Mouse (Mus musculus) retina, postnatal 7 days (tissue): Measurements from ENCODE around the gene Shmt2.
A peak's percentile ranks its signal among the peaks of the same experiment; 100 is the strongest.

Source experiments
- DNase-seq: peaks from one replicate; pipeline ENCODE4 v3.0.0-alpha.2; 2012; ENCODE audit warnings: low read depth, low spot score

The Shmt2 gene

GRCm38 (mm10) chr10:127534036-127534928, 12.0 kb upstream of the Shmt2 start, which contains the start of gene Nxph4:
Gene Nxph4 (minus strand): TSS chr10:127534559.
- no peak for DNase-seq

DNA sequence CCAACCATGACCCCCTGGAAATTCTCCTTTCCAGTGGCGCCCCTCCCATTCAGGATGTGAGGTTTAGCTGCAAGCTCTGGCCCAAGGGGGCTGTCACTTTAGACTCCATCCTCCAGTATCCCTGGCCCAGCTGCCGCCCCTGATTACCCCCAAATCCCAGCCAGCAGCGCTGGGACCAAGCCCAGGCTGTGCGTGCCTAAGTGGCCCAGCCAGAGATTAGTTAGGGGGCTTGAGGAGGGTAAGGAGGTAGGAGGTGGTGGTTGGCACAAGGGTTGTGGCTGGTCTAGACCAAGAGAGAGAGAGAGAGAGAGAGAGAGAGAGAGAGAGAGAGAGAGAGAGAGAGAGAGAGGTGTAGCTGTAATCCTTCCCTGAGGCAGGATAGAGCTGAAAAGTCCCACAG, 9.3 kb upstream of the Shmt2 start:
- no peak for DNase-seq

- DNase-seq, result no peak
Measured at GRCm38 (mm10) chr10:127530945-127531344, 8.7 kb upstream of the Shmt2 start.

GRCm38 (mm10) chr10:127527481-127527880, 5.2 kb upstream of the Shmt2 start:
- DNase-seq, result no peak

GRCm38 (mm10) chr10:127526681-127527080, 4.4 kb upstream of the Shmt2 start:
- no peak for DNase-seq

DNA sequence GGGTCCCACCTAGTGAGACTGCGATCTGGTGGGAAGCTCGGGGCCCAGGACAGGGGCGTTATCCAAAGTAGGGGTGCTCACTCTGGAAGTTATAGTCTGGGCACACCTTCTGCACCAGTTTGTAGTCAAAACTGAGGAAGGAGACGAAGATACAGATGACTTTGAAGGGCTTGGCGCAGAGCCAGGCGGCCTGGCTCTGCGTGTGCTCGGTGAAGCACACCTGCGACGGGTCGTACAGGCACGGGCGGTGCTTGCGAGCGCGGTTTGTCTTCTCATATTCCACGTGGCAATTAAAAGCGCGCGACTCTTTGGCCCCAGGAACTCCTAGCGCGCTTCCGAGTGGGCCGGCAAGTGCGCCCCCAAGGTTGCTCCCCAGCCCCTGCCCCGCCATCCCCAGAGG, 3.8 kb upstream of the Shmt2 start:
- no peak for DNase-seq

- DNase-seq, result no peak
Measured at GRCm38 (mm10) chr10:127524646-127525255, 2.5 kb upstream of the Shmt2 start.

- DNase-seq, result no peak
Measured at GRCm38 (mm10) chr10:127521611-127522080, 598 bp downstream of the Shmt2 start.

DNA sequence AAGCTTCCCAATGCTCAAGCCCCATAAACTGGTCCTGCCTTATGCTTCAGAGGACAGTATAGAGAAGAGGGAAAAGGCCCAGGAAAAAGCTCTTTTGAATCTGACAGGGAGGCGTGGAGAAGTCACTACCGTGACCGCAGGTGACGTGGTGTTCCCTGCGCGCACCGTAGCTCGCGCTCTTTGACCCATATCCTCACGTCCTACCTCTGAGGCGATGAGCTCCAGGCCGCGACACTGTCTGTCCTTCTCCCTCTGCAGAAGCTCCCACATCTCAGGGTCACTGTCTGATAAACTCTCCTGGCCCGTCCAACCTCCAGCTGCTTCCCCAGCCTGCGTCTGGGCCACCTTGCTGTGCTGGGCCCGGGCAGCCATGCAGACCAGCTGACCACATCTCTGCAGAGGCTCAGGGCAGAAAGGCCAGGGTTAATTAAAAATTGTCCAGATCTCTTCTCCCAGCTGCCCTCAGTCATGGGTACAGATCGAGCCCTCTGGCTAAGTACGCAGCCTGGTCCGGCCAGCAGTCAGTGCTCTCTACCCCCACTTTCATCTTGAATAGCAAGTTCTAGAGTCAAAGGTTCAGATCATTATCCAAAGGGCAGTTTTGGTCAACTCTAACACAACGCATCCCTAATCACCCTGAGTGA, 1.4 kb downstream of the Shmt2 start:
- DNase-seq, result no peak

DNA sequence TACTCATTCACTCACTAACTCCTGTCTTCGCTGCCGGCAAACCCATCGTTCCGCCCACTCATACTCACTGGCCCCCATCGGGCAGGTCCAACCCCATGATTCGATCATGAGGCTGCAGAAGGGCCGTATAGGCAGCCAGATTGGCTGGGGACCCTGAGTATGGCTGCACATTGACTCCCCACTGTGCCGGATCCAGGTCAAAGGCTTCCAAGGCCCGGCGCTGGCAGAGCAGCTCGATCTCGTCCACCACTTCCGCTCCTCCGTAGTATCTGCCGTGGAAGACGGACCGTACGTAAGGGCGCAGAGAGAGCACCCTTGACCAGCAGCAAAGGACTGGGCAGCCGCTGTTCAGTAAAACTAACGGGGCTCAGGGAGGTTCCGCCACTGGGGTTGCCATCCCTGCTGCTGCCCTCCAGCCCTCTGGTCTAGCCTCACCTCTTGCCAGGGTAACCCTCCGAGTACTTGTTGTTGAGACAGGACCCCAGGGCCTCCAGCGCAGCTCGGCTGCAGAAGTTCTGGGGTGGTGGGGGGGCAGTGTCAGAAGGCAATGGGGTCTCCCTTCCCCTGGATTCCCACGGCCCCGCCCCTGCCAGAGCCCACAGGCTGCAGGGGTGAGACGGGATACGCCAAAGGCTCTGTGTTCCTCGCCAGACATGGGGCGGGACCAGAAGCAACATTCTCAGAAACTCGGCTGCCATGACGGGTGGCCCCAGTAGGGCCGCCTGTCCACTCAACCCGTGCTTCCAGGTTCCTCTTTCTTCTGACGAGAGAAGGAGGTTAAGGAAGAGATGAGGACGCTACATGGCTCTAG, 2.1 kb downstream of the Shmt2 start:
- DNase-seq, result no peak

DNA sequence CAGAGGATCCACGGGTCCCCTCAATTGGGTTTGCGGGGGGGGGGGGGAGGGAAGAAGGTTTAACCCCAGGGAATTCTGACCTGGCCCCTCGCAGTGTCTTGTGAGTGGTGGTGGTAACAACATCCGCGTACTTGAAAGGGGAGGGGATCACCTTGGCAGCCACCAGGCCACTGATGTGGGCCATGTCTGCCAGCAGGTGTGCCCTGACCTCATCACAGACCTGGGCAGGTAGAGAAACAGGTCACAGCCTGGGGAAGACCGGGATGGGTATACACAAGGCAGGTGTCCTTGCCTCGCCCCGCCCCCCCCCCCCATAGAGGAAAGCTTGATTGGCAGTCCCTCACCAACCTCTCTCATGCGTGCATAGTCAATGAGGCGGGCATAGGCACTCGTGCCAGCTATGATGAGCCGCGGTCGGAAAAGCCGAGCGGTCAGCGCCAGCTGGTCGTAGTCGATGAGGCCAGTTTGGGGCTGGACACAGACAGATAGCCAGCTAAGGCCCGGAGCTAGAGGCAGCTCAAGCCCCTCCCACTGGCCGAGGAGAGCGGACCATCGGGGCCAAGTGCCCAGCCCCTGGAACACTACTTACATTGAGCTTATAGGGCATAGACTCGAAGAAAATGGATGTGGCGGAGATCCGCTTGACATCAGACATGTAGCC, 3.1 kb downstream of the Shmt2 start:
- no peak for DNase-seq

GRCm38 (mm10) chr10:127517941-127518340, 4.3 kb downstream of the Shmt2 start:
- no peak for DNase-seq

GRCm38 (mm10) chr10:127516576-127517260, 5.5 kb downstream of the Shmt2 start:
- no peak for DNase-seq

GRCm38 (mm10) chr10:127515983-127516459, 6.2 kb downstream of the Shmt2 start:
- no peak for DNase-seq

DNA sequence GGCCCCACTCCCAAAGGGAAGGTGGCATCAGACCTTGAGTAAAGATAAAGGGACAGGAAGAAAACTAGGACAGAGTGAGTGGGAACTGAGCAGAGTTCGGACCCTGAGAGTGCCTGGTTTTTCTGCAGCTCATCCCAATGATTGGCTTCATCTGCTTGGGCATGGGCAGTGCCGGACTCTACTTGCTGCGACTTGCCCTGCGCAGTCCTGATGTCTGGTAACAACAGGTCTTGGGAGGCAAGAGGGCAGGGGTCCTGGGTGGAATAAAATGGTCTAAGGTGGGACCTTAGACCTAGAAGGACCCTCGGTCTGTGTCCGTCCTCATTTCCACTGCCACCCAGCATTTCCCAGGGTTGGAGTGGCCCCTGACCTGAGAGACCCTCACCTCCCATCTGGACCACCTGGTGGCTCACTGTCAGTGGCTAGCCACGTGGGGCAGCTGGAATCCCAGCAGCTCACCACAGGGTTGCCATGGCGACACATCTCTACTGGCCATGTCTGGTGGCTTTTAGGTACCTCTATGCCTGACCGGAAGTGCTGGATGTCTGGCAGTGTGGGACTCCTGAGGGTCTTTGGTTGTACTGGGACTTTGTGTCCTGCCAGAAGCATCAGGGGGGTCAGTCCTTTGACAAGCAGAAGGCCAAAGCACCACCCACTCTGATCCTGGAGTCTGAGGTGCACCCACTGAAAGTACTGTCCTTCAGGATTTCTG, 6.8 kb downstream of the Shmt2 start:
- no peak for DNase-seq

DNA sequence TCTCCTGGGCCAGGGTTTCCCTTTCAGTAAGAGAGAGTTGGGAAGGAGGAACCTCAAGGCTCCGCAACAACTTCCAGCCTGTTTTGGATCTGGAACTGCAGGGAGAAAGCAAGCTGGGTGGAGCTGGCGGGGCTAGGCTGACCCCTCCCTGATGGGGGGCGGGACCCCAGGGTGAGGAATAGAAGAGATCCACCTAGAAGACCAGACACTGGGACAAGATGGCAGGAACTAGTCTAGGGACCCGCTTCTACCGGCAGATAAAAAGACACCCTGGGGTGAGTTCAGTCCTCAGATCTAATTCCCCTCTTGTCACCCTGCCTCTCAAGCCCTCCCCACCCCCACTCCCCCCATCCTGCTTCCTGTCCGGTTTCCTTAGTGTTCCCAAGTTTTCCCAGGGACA, 7.5 kb downstream of the Shmt2 start, which contains the start of gene Ndufa4l2:
Ndufa4l2 (plus strand) TSS at position 204 of the 400 bp plus-strand sequence.
- DNase-seq, result no peak

DNA sequence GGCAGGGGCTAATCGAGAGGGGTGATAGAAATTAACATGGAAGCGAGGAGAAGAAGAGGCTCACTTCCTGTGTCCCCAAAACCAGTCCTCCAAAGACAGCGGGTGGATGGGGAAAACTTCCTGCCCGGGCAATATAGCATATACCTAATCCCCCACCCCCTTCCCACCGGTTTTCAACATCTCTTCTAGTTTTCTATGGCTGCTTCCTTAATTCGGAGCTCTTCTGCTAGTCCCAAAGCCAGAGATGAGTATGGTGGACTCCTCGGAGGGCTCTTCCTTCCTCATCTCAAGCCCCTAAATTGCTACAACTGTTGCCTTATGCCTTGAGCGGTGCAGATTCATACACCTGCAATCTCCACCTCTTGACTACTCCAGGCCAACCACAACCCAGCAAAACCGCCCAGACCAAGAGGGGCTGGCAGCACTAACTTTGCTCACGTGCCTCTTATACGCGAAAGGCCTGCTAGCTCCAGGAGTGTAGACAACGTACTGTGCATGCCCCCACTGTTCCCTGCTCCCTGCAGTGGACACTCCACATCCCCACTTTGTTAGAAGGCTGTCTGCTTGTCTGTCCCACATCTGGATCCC, 8.0 kb downstream of the Shmt2 start:
- DNase-seq, result no peak

DNA sequence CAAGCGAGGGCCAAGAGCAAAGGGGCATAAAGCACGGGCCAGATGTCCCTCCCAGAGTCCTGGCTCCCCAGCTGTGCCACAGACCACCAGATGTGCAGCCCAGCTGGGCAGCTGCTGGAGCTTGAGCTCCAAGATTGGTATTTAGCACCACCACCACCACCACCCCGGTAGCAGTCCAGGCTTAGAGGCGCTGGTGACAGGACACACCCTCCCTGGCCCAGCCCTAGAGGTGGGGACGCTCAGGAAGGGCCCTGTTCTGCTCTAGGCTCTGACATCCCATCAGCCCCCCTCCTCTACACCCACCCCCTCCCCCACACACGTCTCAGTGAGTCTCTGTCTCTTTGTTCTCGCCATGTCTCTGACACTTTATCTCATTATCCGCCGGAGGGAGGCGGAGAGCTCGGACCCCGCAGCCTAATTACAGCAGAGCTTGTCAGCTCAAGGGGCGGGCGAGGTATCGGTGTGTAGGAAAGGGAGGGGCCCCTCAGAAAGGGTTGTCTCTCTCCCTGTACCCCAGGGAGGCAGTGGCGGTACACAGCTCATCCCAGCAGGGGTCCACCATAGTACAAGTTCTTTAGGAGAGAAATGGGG, 8.6 kb downstream of the Shmt2 start:
- no peak for DNase-seq

GRCm38 (mm10) chr10:127512813-127513212, 9.4 kb downstream of the Shmt2 start:
- DNase-seq, result peak; percentile 91
